Mouse (Mus musculus) neutrophil, adult 5-6 weeks (primary cell): ENCODE results near the gene Yod1. TPM values are rescaled to one million over a fixed set of nuclear protein-coding genes. Genes with fewer than 3 reads are reported as not detected.

Experiments used
- ATAC-seq: fragments of 151-379, 151-347 bp; 2 replicates; pipeline ENCODE4 v1.8.0; 2017; ENCODE audit warnings: mild to moderate bottlenecking, moderate TSS enrichment; ENCODE audit not compliant: insufficient number of reproducible peaks, poor library complexity, low FRiP score, severe bottlenecking; ENCODE audit errors: extremely low read depth
- total RNA-seq: library from RNA; stranded (forward); fragments of 200-1000 nt; gene quantifications from 2 replicates; pipeline ENCODE4 v1.2.3, GENCODE M21; 2017

Yod1 gene
- total RNA-seq, 1 experiment from 2014 or later, result 12.6 TPM

GRCm38 (mm10) chr1:130729153-130729552, 12.0 kb downstream of the Yod1 start, which contains the start of gene Pfkfb2:
Gene Pfkfb2, minus strand, starts transcription at chr1:130729253.
- ATAC-seq, result no peak

GRCm38 (mm10) chr1:130731741-130732337, 14.7 kb downstream of the Yod1 start, which contains the start of gene AA986860:
Gene AA986860, plus strand, starts transcription at chr1:130731976.
- ATAC-seq, result no peak

GRCm38 (mm10) chr1:130732706-130733658, 15.9 kb downstream of the Yod1 start:
- ATAC-seq, result no peak

- ATAC-seq, result no peak
Observed at GRCm38 (mm10) chr1:130733671-130734070, 16.5 kb downstream of the Yod1 start.

GRCm38 (mm10) chr1:130734452-130734851, 17.3 kb downstream of the Yod1 start:
- no peak for ATAC-seq

GRCm38 (mm10) chr1:130734852-130735251, 17.7 kb downstream of the Yod1 start:
- ATAC-seq, result no peak

- ATAC-seq, result no peak
Observed at GRCm38 (mm10) chr1:130737411-130737881, 20.3 kb downstream of the Yod1 start.

- no peak for ATAC-seq
Observed at GRCm38 (mm10) chr1:130737916-130738315, 20.8 kb downstream of the Yod1 start.

GRCm38 (mm10) chr1:130738551-130739106, 21.5 kb downstream of the Yod1 start:
- no peak for ATAC-seq

GRCm38 (mm10) chr1:130739636-130740035, 22.5 kb downstream of the Yod1 start:
- no peak for ATAC-seq

GRCm38 (mm10) chr1:130740227-130740648, 23.1 kb downstream of the Yod1 start:
- no peak for ATAC-seq

- ATAC-seq, result no peak
Observed at GRCm38 (mm10) chr1:130740781-130741720, 23.9 kb downstream of the Yod1 start.

- no peak for ATAC-seq
Observed at GRCm38 (mm10) chr1:130742201-130742600, 25.1 kb downstream of the Yod1 start.

GRCm38 (mm10) chr1:130743775-130744174, 26.6 kb downstream of the Yod1 start:
- ATAC-seq, result no peak

- ATAC-seq, result no peak
Observed at GRCm38 (mm10) chr1:130744217-130744616, 27.1 kb downstream of the Yod1 start.

- ATAC-seq, result no peak
Observed at GRCm38 (mm10) chr1:130744961-130745360, 27.8 kb downstream of the Yod1 start.

- ATAC-seq, result no peak
Observed at GRCm38 (mm10) chr1:130745591-130745990, 28.5 kb downstream of the Yod1 start.

- no peak for ATAC-seq
Observed at GRCm38 (mm10) chr1:130746819-130747218, 29.7 kb downstream of the Yod1 start.

GRCm38 (mm10) chr1:130759689-130760088, 42.6 kb downstream of the Yod1 start:
- ATAC-seq, result no peak
